Mouse (Mus musculus) CD8-positive naive resting alpha-beta T cell, adult 57 days (primary cell): ENCODE data around the gene Mup5. TPM values are rescaled to one million over a fixed set of nuclear protein-coding genes. Genes with fewer than 3 reads are reported as not detected.

Source experiments
- total RNA-seq: library from RNA; stranded (reverse); gene quantifications from one replicate; pipeline ENCODE4 v1.2.4, GENCODE M21; 2023

Mup5 gene
- not detected for total RNA-seq

DNA sequence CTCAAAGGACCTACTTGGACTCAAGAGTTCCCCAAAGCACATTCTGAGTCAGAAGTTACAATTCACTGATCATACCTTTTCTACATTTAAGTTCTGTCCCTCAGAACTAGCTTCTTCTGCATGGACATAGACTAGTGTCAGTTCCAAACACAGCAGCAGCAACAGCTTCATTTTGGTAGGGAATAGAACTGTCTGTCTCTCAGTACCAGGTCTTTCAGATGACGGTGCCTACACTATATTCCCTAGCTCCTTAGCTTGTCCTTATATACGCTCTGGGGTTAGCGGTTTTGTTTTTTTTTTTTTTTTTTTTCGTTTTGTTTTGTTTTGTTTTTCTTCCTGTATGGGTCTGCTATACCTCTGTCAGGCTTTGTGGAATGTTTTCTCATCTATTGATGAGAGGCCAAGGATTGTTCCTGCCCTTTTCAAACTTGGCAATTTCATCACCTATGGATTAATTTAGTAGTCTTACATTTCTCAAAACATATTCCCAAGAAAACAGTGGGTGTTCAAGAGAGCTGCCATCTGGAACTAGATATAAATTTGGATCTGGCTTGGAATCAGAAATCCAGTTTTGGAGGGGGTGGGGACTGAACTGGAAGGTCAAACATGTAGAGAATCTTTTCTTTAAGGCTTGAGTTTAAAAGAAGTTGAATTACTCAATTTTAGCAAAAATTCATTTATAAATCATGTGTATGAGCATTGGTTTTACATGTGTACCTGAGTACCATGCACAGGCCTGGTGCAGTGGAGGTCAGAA lies at the start of gene Mup5:
Gene Mup5 (minus strand): TSS at position 282 of the 757 bp plus-strand sequence.

DNA sequence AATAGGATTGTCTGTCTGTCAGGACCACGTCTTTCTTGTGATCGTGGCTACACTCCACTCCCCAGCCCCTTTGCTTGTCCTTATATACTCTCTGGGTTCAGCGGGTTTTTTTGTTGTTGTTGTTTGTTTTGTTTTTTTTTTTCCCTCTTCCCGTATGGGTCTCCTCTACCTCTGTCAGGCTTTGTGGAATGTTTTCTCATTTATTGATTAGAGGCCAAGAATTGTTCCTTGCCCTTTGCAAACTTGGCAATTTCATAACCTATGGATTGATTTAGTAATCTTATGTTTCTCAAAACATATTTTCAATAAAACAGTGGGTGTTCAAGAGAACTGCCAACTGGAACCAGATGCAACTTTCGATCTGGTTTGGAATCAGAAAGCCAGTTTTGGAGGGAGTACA lies 52.9 kb downstream of the Mup5 start, which contains the start of gene Mup19:
Gene Mup19 (minus strand): TSS at position 101 of the 400 bp plus-strand sequence.

Other genes with a start within 250 kb of the Mup5 start
- gene Mup17, start 239.4 kb downstream of the Mup5 start, total RNA-seq, result not detected
- 0.58 TPM for gene Mup18, start 161.1 kb downstream of the Mup5 start, total RNA-seq
- gene Mup19, start 53.0 kb downstream of the Mup5 start, total RNA-seq, result not detected
- gene Mup20, start 218.9 kb upstream of the Mup5 start, total RNA-seq, result not detected